Mouse (Mus musculus) embryonic fibroblast, embryonic 13.5 days (primary cell): ENCODE measurements around the gene Marcksl1. TPM values are rescaled to one million over a fixed set of nuclear protein-coding genes. Genes with fewer than 3 reads are reported as not detected.

ENCODE experiments used
- H3K27ac ChIP-seq: 2 replicates; pipeline ENCODE4 v1.5.1; 2012; ENCODE audit warnings: low read length, control low read depth, inconsistent platforms; ENCODE audit not compliant: insufficient read depth
- H3K4me1 ChIP-seq: 2 replicates; pipeline ENCODE4 v1.6.1; 2011; ENCODE audit warnings: low read length; ENCODE audit not compliant: control insufficient read depth, insufficient read depth
- H3K4me3 ChIP-seq: 2 replicates; pipeline ENCODE4 v1.5.1; 2011; ENCODE audit warnings: mild to moderate bottlenecking, control low read depth, low read length; ENCODE audit not compliant: insufficient read depth
- CTCF ChIP-seq: IDR thresholded peaks from 2 replicates; pipeline ENCODE4 v1.5.1; 2011; ENCODE audit warnings: mild to moderate bottlenecking, control low read depth, low read length, moderate library complexity, borderline replicate concordance; ENCODE audit not compliant: insufficient read depth
- POLR2A ChIP-seq: IDR thresholded peaks from 2 replicates; pipeline ENCODE4 v1.6.1; 2011; ENCODE audit warnings: low read depth, mild to moderate bottlenecking, control low read depth, low read length, moderate library complexity
- polyA plus RNA-seq: library from polyadenylated mRNA; stranded (reverse); fragments of >200 nt; gene quantifications from 2 replicates; pipeline ENCODE4 v1.2.4, GENCODE M21; 2011; ENCODE audit warnings: low read depth; ENCODE audit not compliant: missing spikeins, insufficient read length

Marcksl1 gene
- polyA plus RNA-seq, result 131 and 157 TPM in 2 replicates

GRCm38 (mm10) chr4:129513086-129513767, at the start of gene Marcksl1:
Gene Marcksl1 (plus strand): TSS chr4:129513581.
- Histone ChIP-seq H3K27ac (no peak within 1 kb of the TSS), H3K4me3 (peak within 1 kb of the TSS; percentile 68), H3K4me1 (peaks cover 4% of the 10 kb centered on the region; the same call in 1 of the 2 replicates)
- peak; percentile 94 for TF ChIP-seq POLR2A
- TF ChIP-seq CTCF, result no peak

- Histone ChIP-seq H3K27ac (no peak overlapping the region), H3K4me1 (no peaks in the 10 kb centered on the region), H3K4me3 (no peak overlapping the region)
- no peak for TF ChIP-seq POLR2A
- no peak for TF ChIP-seq CTCF
Observed at GRCm38 (mm10) chr4:129464286-129464815, 49.0 kb upstream of the Marcksl1 start.

- no peak for TF ChIP-seq CTCF
- TF ChIP-seq POLR2A, result no peak
Observed at GRCm38 (mm10) chr4:129476047-129476446, 37.3 kb upstream of the Marcksl1 start.

GRCm38 (mm10) chr4:129479863-129480262, 33.5 kb upstream of the Marcksl1 start:
- no peaks in the 10 kb centered on the region for H3K4me1 ChIP-seq
- H3K4me3 ChIP-seq, result no peak overlapping the region
- TF ChIP-seq POLR2A, result no peak
- no peak for TF ChIP-seq CTCF
- H3K27ac ChIP-seq, result no peak overlapping the region

More at GRCm38 (mm10) chr4:129476047-129476446, 37.3 kb upstream of the Marcksl1 start:
- no peak overlapping the region for H3K27ac ChIP-seq
- H3K4me1 ChIP-seq, result no peaks in the 10 kb centered on the region
- H3K4me3 ChIP-seq, result no peak overlapping the region

GRCm38 (mm10) chr4:129481090-129481489, 32.3 kb upstream of the Marcksl1 start:
- Histone ChIP-seq H3K4me3 (no peak overlapping the region), H3K27ac (no peak overlapping the region), H3K4me1 (no peaks in the 10 kb centered on the region)
- TF ChIP-seq CTCF (no peak), POLR2A (no peak)

GRCm38 (mm10) chr4:129490972-129491880, 22.2 kb upstream of the Marcksl1 start, which contains the start of the genes Tssk3 and Fam229a:
Gene Tssk3 (minus strand): TSS chr4:129491022.
Gene Fam229a (plus strand): TSS chr4:129491190.
- no peaks in the 10 kb centered on the region for H3K4me1 ChIP-seq
- no peak within 1 kb of the TSS for H3K4me3 ChIP-seq
- no peak within 1 kb of the TSS for H3K27ac ChIP-seq
- no peak for TF ChIP-seq CTCF
- TF ChIP-seq POLR2A, result no peak

GRCm38 (mm10) chr4:129494681-129495080, 18.7 kb upstream of the Marcksl1 start:
- TF ChIP-seq CTCF (no peak), POLR2A (no peak)
- H3K4me1 ChIP-seq, result peaks cover 4% of the 10 kb centered on the region; the same call in 1 of the 2 replicates

GRCm38 (mm10) chr4:129495672-129496562, 17.5 kb upstream of the Marcksl1 start:
- H3K4me1 ChIP-seq, result peaks cover 4% of the 10 kb centered on the region; the same call in 1 of the 2 replicates
- TF ChIP-seq POLR2A (no peak), CTCF (no peak)
- H3K4me3 ChIP-seq, result no peak overlapping the region
- H3K27ac ChIP-seq, result no peak overlapping the region

More at GRCm38 (mm10) chr4:129494681-129495080, 18.7 kb upstream of the Marcksl1 start:
- no peak overlapping the region for H3K27ac ChIP-seq
- no peak overlapping the region for H3K4me3 ChIP-seq
